Mouse (Mus musculus) CH12.LX (cell line): ENCODE results near the gene Mok. TPM values are rescaled to one million over a fixed set of nuclear protein-coding genes. Genes with fewer than 3 reads are reported as not detected.
A peak's percentile ranks its signal among the peaks of the same experiment; 100 is the strongest.

Experiments
- DNase-seq: peaks from one replicate; pipeline ENCODE4 v3.0.0-alpha.2; 2013; ENCODE audit errors: extremely low read depth
- H3K27ac ChIP-seq: 2 replicates; pipeline ENCODE4 v1.5.1; 2012; ENCODE audit warnings: low read depth, mild to moderate bottlenecking, control low read depth, moderate library complexity; ENCODE audit not compliant: insufficient read depth
- H3K27me3 ChIP-seq: replicated peaks from 2 replicates; pipeline ENCODE3; 2012; ENCODE audit warnings: inconsistent platforms
- H3K36me3 ChIP-seq, 2 experiments: replicated peaks in 1 of 2; 2 replicates each; pipeline versions ENCODE3 to v1.6.1; 2012; ENCODE audit warnings: inconsistent platforms in 1 of 2, low read length in 1 of 2, mild to moderate bottlenecking in 1 of 2, mixed read lengths in 1 of 2, moderate library complexity in 1 of 2; ENCODE audit not compliant: control insufficient read depth in 1 of 2, insufficient read depth in 1 of 2
- H3K4me1 ChIP-seq, 2 experiments: 2 replicates each; pipeline ENCODE4 v1.6.1; 2012; ENCODE audit warnings: inconsistent platforms in 1 of 2, moderate library complexity in 1 of 2; ENCODE audit not compliant: insufficient read depth in 2 of 2, control insufficient read depth in 1 of 2
- H3K4me2 ChIP-seq: 2 replicates; pipeline ENCODE4 v1.6.1; 2012; ENCODE audit warnings: low read depth, mild to moderate bottlenecking, control low read depth; ENCODE audit not compliant: poor library complexity, insufficient read depth, severe bottlenecking
- H3K4me3 ChIP-seq, 3 experiments: fragments of 150-350 bp in 1 of 3; sonication (generic) in 1 of 3; replicated peaks in 1 of 3; 2 replicates each; pipeline versions ENCODE3 to v1.5.1; 2011 to 2012; ENCODE audit warnings: low read depth in 2 of 3, low read length in 2 of 3, mild to moderate bottlenecking in 2 of 3, moderate library complexity in 2 of 3, control low read depth in 1 of 3, improper control_type of control experiment in 1 of 3, inconsistent platforms in 1 of 3, mixed read lengths in 1 of 3; ENCODE audit not compliant: poor library complexity in 1 of 3
- H3K79me2 ChIP-seq: replicated peaks from 2 replicates; pipeline ENCODE4 v1.6.1; 2012; ENCODE audit warnings: mild to moderate bottlenecking, moderate library complexity; ENCODE audit not compliant: control insufficient read depth, poor library complexity, insufficient read depth, severe bottlenecking; ENCODE audit errors: extremely low read depth
- H3K9ac ChIP-seq: 2 replicates; pipeline ENCODE4 v1.6.1; 2012; ENCODE audit warnings: low read depth, mild to moderate bottlenecking, control low read depth, moderate library complexity; ENCODE audit not compliant: insufficient read depth
- H3K9me3 ChIP-seq: replicated peaks from 2 replicates; pipeline ENCODE3; 2012; ENCODE audit warnings: low read length, inconsistent platforms, mixed read lengths
- BHLHE40 ChIP-seq: IDR thresholded peaks from 2 replicates; pipeline ENCODE4 v1.6.1; 2011; ENCODE audit warnings: mild to moderate bottlenecking, low read depth, low read length, improper control_type of control experiment
- CHD2 ChIP-seq: IDR thresholded peaks from 2 replicates; pipeline ENCODE4 v1.6.1; 2011; ENCODE audit warnings: low read length, improper control_type of control experiment
- CTCF ChIP-seq, 2 experiments: IDR thresholded peaks in 1 of 2; conservative IDR thresholded peaks in 1 of 2; 2 replicates each; pipeline ENCODE4 v1.5.1; 2011 to 2012; ENCODE audit warnings: low read depth in 2 of 2, low read length in 2 of 2, improper control_type of control experiment in 1 of 2, inconsistent platforms in 1 of 2, mild to moderate bottlenecking in 1 of 2, moderate library complexity in 1 of 2
- E2F4 ChIP-seq: IDR thresholded peaks from 2 replicates; pipeline ENCODE4 v1.6.1; 2011; ENCODE audit warnings: low read depth, low read length, improper control_type of control experiment; ENCODE audit not compliant: insufficient replicate concordance
- ELF1 ChIP-seq: IDR thresholded peaks from 2 replicates; pipeline ENCODE4 v1.6.1; 2014; ENCODE audit warnings: low read depth, mild to moderate bottlenecking, inconsistent platforms, low read length, improper control_type of control experiment
- HCFC1 ChIP-seq: IDR thresholded peaks from 2 replicates; pipeline ENCODE4 v1.6.1; 2012; ENCODE audit warnings: low read depth, mild to moderate bottlenecking, inconsistent platforms, low read length, improper control_type of control experiment
- JUN ChIP-seq: IDR thresholded peaks from 2 replicates; pipeline ENCODE4 v1.6.1; 2011; ENCODE audit warnings: low read depth, mild to moderate bottlenecking, low read length, improper control_type of control experiment, moderate library complexity; ENCODE audit not compliant: insufficient read depth
- JUND ChIP-seq: conservative IDR thresholded peaks from 2 replicates; pipeline ENCODE4 v1.6.1; 2011; ENCODE audit warnings: low read depth, low read length, improper control_type of control experiment
- KAT2A ChIP-seq: IDR thresholded peaks from 2 replicates; pipeline ENCODE4 v1.6.1; 2012; ENCODE audit warnings: low read length, improper control_type of control experiment, inconsistent platforms; ENCODE audit not compliant: insufficient replicate concordance
- MAFK ChIP-seq: IDR thresholded peaks from 2 replicates; pipeline ENCODE4 v1.6.1; 2011; ENCODE audit warnings: low read length, improper control_type of control experiment; ENCODE audit not compliant: insufficient replicate concordance
- MAX ChIP-seq: IDR thresholded peaks from 2 replicates; pipeline ENCODE4 v1.6.1; 2011; ENCODE audit warnings: low read length, improper control_type of control experiment
- MAZ ChIP-seq: IDR thresholded peaks from 2 replicates; pipeline ENCODE4 v1.6.1; 2012; ENCODE audit warnings: low read depth, mild to moderate bottlenecking, inconsistent platforms, low read length, improper control_type of control experiment, moderate library complexity
- MYC ChIP-seq: IDR thresholded peaks from 2 replicates; pipeline ENCODE4 v1.6.1; 2011; ENCODE audit warnings: low read depth, mild to moderate bottlenecking, improper control_type of control experiment, low read length
- NRF1 ChIP-seq: IDR thresholded peaks from 2 replicates; pipeline ENCODE4 v1.6.1; 2014; ENCODE audit warnings: low read depth, mild to moderate bottlenecking, inconsistent platforms, low read length, improper control_type of control experiment, moderate library complexity
- PAX5 ChIP-seq: IDR thresholded peaks from 2 replicates; pipeline ENCODE4 v1.6.1; 2012; ENCODE audit warnings: low read length, inconsistent platforms, mixed read lengths
- POLR2A ChIP-seq: IDR thresholded peaks from 2 replicates; pipeline ENCODE4 v1.6.1; 2011; ENCODE audit warnings: low read depth, mild to moderate bottlenecking, improper control_type of control experiment, low read length
- POLR2AphosphoS2 ChIP-seq: IDR thresholded peaks from 2 replicates; pipeline ENCODE4 v1.6.1; 2011; ENCODE audit warnings: low read depth, low read length, improper control_type of control experiment
- RAD21 ChIP-seq: IDR thresholded peaks from 2 replicates; pipeline ENCODE4 v1.6.1; 2011; ENCODE audit warnings: low read depth, mild to moderate bottlenecking, low read length, improper control_type of control experiment, moderate library complexity
- RCOR1 ChIP-seq: conservative IDR thresholded peaks from 2 replicates; pipeline ENCODE4 v1.6.1; 2012; ENCODE audit warnings: low read depth, mild to moderate bottlenecking, inconsistent platforms, low read length, improper control_type of control experiment
- SIN3A ChIP-seq: IDR thresholded peaks from 2 replicates; pipeline ENCODE4 v1.6.1; 2012; ENCODE audit warnings: low read length, improper control_type of control experiment, inconsistent platforms
- TBP ChIP-seq: conservative IDR thresholded peaks from 2 replicates; pipeline ENCODE4 v1.6.1; 2011; ENCODE audit warnings: low read depth, low read length, improper control_type of control experiment
- UBTF ChIP-seq: IDR thresholded peaks from 2 replicates; pipeline ENCODE4 v1.6.1; 2012; ENCODE audit warnings: low read depth, mild to moderate bottlenecking, inconsistent platforms, low read length, improper control_type of control experiment, moderate library complexity
- USF1 ChIP-seq: IDR thresholded peaks from 2 replicates; pipeline ENCODE4 v1.6.1; 2014; ENCODE audit warnings: low read depth, mild to moderate bottlenecking, inconsistent platforms, low read length, improper control_type of control experiment
- ZC3H11A ChIP-seq: IDR thresholded peaks from 2 replicates; pipeline ENCODE4 v1.6.1; 2012; ENCODE audit warnings: low read depth, mild to moderate bottlenecking, inconsistent platforms, low read length, improper control_type of control experiment
- ZKSCAN1 ChIP-seq: IDR thresholded peaks from 2 replicates; pipeline ENCODE4 v1.6.1; 2012; ENCODE audit warnings: low read depth, inconsistent platforms, low read length, improper control_type of control experiment, borderline replicate concordance
- dilution Hi-C: fragments of 300-500 bp; cut with MboI; formaldehyde crosslinking; loops from 2 replicates; pipeline ENCODE4 v1.14.3; 2020; ENCODE audit warnings: low sequenced_read_pairs; ENCODE audit not compliant: extremely low pct_unique_long_range_greater_than_20kb, extremely low pct_ligation_motif_present
- in situ Hi-C: fragments of 300-500 bp; cut with MboI; formaldehyde crosslinking; loops from 3 replicates; pipeline ENCODE4 v1.14.3; 2019; ENCODE audit warnings: low sequenced_read_pairs, low pct_ligation_motif_present, low pct_unique_long_range_greater_than_20kb, mixed read lengths
- polyA plus RNA-seq: library from polyadenylated mRNA; unstranded; fragments of >175 nt; gene quantifications from 2 replicates; pipeline ENCODE4 v1.2.1, GENCODE M21; 2012; ENCODE audit warnings: low read depth; ENCODE audit not compliant: insufficient read length
- total RNA-seq, 2 experiments: library from RNA; depleted of rRNA; stranded (reverse); fragments of 300-350 nt in 1 of 2; fragments of >200 nt in 1 of 2; gene quantifications; 2 replicates each; pipeline ENCODE4 v1.2.3; 2012 to 2014

The Mok gene
- total and polyA plus RNA-seq, 3 experiments = 7.1 to 11.0 (median 9.8) TPM

DNA sequence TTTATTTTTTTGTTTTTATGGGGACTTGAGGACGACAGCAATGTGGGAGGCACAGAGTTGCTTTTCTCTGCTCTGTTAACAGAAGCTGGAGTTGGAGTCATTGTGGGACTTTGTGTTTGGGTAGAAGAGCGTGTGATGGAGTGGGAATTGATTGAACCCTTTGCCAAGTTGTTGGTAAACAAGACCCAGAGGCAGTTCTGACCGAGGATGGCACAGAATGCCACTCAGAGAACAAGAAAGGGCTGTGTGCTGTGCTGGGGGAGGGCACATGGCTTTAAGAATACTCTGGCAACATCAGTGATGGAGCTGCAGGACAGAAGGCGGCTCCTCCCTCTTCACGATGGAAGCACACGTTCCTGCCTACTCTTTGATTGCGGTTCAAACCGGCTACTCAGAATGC lies 59.6 kb downstream of the Mok start:
- Histone ChIP-seq H3K79me2 (no peaks in the 10 kb centered on the region; the same call in none of the 2 replicates), H3K9ac (no peak overlapping the region), H3K4me1 (peaks cover 13 to 62% of the 10 kb centered on the region in 2 experiments), H3K27ac (no peak overlapping the region), H3K4me2 (no peak overlapping the region), H3K27me3 (no peaks in the 10 kb centered on the region), H3K36me3 (peaks cover 25 to 53% of the 10 kb centered on the region in 2 experiments), H3K9me3 (no peaks in the 10 kb centered on the region), H3K4me3 (no peak overlapping the region)
- dilution Hi-C loops (no loop called here), in situ Hi-C loops (no loop called here)
- no peak for TF ChIP-seq HCFC1
- TF ChIP-seq MAX = no peak
- no peak for TF ChIP-seq NRF1
- TF ChIP-seq MAFK = no peak
- TF ChIP-seq POLR2AphosphoS2 = no peak
- TF ChIP-seq MYC = no peak
- no peak for TF ChIP-seq E2F4
- no peak for TF ChIP-seq PAX5
- no peak for TF ChIP-seq JUND
- TF ChIP-seq CHD2 = no peak
- TF ChIP-seq ZKSCAN1 = no peak
- no peak for TF ChIP-seq JUN
- TF ChIP-seq POLR2A = no peak
- TF ChIP-seq UBTF = no peak
- no peak for TF ChIP-seq BHLHE40
- TF ChIP-seq ZC3H11A = no peak
- no peak for TF ChIP-seq RCOR1
- no peak for TF ChIP-seq MAZ
- no peak for DNase-seq

DNA sequence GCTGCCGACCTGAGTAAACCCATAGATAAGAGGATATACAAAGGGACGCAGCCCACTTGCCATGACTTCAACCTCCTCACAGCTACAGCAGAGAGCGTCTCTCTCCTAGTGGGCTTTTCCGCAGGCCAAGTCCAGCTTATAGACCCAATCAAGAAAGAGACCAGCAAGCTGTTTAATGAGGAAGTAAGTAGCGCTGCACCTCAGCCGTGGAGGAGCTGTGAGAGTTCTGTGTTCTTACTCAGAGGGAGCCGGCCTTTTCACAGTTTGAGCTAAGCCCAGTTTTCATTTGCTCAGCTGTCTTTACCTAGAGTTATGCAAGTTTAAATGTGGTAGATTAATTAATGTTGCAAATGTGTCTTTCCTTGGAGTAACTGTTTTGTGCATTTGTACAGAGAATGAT lies 61.4 kb downstream of the Mok start:
- Histone ChIP-seq H3K9ac (no peak overlapping the region), H3K9me3 (no peaks in the 10 kb centered on the region), H3K4me2 (no peak overlapping the region), H3K4me1 (peaks cover 19 to 58% of the 10 kb centered on the region in 2 experiments), H3K36me3 (peaks cover 20 to 37% of the 10 kb centered on the region in 2 experiments), H3K79me2 (no peaks in the 10 kb centered on the region; the same call in none of the 2 replicates), H3K27ac (no peak overlapping the region), H3K27me3 (no peaks in the 10 kb centered on the region), H3K4me3 (no peak overlapping the region)
- DNase-seq = peak; percentile 46
- in situ Hi-C loops (no loop called here), dilution Hi-C loops (no loop called here)
- no peak for TF ChIP-seq MAX
- no peak for TF ChIP-seq SIN3A
- TF ChIP-seq KAT2A = no peak
- no peak for TF ChIP-seq RCOR1
- no peak for TF ChIP-seq USF1
- no peak for TF ChIP-seq PAX5
- TF ChIP-seq ELF1 = no peak
- TF ChIP-seq NRF1 = no peak
- no peak for TF ChIP-seq CTCF (conservative IDR thresholded peaks at IDR 0.05 in 1 of 2, IDR thresholded peaks at IDR 0.05 in 1 of 2; ENCODE audit: low read depth in 2 of 2, low read length in 2 of 2)
- no peak for TF ChIP-seq POLR2A
- TF ChIP-seq RAD21 = no peak
- no peak for TF ChIP-seq POLR2AphosphoS2
- TF ChIP-seq TBP = no peak
- no peak for TF ChIP-seq BHLHE40
